Mouse (Mus musculus): ENCODE measurements at regions not wholly inside any gene's neighbourhood (a gene's known extent, or its start where the extent isn't known, plus 50 kb on each side); places are given as distances from the start of the nearest gene placed in this dataset.
"Not testable (repeated sequence)": the region's sequence is repeated elsewhere in the genome, so short reads cannot be mapped to it uniquely, and the experiment has no call there.

- DNase-seq (ENCODE audit: low spot score in 2 of 2), result no peak
Measured at GRCm38 (mm10) chrX:162359767-162360545, 200.4 kb upstream of the Nhs start.

- DNase-seq (ENCODE audit: low spot score in 2 of 2), result no peak
Measured at GRCm38 (mm10) chrX:162348341-162348740, 188.8 kb upstream of the Nhs start.

- no peak for DNase-seq (ENCODE audit: low spot score in 2 of 2)
Measured at GRCm38 (mm10) chrX:162347886-162348285, 188.4 kb upstream of the Nhs start.

DNA sequence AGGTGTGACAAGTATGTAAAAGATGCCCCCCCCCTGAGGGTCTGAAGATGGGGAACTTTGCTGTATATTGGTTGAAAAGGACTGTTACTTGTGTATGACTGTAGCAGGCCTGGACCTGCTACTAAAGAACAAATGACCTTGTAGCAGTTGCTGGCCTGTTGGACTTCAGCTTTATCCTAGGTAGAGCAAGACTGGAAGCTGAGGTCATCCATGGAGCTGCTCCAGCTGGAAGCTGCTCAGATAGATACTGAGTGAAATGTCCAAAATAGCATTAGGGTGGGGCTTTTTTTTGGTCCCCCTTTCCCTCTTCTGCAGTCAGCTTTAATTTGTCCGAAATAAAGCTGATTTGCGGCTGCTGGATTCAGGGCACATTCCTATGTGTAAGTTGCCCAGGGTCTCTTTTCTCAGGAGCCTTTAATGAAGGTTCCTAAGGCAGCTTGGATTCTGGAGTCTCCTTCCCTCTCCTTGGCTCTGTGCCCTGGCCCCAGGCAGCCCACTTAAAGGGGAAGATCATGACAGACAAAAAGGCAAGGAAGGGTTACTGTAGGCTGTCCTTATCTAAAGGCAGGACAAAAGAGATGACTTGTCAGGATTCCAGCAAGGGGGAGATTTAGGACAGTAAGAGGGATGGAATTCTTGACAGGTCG lies 186.1 kb upstream of the Nhs start:
- no peak for DNase-seq (ENCODE audit: low spot score in 2 of 2)

GRCm38 (mm10) chrX:162332121-162332520 lies 172.6 kb upstream of the Nhs start:
- DNase-seq (ENCODE audit: low spot score in 2 of 2), result no peak

- DNase-seq (ENCODE audit: low spot score in 2 of 2), result no peak
Measured at GRCm38 (mm10) chrX:162307646-162308045, 148.1 kb upstream of the Nhs start.

DNA sequence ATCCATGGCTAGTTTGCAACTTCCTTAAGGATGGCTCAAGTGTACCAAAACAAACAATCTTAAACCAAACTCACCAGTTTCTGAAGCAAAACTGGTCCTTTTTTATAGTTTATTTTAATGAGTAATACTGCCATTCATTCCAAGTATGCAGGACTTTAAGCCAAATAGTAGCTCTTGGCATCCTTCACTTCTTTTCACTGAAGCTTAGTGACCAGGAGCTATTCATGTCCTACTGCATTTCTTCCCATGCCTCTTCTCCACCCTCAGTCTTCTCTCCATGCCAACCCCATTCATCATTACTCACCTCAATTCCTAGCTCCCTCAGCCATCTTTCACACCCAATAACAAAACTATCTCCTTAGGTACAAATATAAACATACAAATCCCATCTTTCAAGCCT lies 144.6 kb upstream of the Nhs start:
- no peak for DNase-seq (ENCODE audit: low spot score in 2 of 2)

GRCm38 (mm10) chrX:162302788-162303187 lies 143.3 kb upstream of the Nhs start:
- DNase-seq (ENCODE audit: low spot score in 2 of 2), result no peak

DNA sequence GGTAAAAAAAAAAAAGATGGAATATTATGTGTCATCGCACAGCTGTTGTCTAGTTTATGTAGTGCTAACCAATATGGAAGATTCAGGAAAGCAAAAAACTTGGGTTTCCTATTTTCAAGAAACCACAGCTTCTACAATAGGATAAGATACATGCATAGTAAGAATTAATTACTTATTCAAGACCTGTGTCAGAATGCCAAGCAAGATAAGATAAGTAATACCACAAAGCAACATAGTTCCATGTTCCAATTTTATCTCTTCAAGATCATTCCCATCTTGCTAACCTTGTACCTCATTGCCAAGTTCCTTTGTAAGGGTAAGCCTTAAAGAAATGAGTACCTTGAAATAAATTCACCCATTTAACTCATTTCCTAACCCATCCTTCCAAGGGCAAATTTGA lies 131.7 kb upstream of the Nhs start:
- no peak for DNase-seq (ENCODE audit: low spot score in 2 of 2)

GRCm38 (mm10) chrX:162286155-162286554 lies 126.6 kb upstream of the Nhs start:
- DNase-seq (ENCODE audit: low spot score in 2 of 2), result not testable (repeated sequence)

GRCm38 (mm10) chrX:162284252-162284651 lies 124.7 kb upstream of the Nhs start:
- DNase-seq (ENCODE audit: low spot score in 2 of 2), result no peak

DNA sequence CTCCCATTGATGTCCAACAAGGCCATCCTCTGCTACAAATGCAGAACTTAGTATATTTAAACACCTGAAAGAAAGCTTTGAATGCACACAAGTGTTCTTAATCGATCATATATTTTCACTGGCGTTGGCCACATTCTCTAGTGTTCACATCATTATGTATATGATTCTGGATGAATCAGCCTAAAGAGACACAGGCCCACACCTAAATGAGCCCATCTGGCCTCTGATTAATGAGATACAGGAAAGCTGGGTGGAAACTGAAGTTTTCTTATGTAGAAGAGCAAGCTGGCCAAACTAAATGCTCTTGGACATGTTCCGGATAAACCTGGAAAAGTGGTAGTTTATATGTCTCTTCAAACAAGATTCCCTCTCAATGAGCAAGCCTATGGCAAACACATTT lies 123.2 kb upstream of the Nhs start:
- DNase-seq (ENCODE audit: low spot score in 2 of 2), result no peak

DNA sequence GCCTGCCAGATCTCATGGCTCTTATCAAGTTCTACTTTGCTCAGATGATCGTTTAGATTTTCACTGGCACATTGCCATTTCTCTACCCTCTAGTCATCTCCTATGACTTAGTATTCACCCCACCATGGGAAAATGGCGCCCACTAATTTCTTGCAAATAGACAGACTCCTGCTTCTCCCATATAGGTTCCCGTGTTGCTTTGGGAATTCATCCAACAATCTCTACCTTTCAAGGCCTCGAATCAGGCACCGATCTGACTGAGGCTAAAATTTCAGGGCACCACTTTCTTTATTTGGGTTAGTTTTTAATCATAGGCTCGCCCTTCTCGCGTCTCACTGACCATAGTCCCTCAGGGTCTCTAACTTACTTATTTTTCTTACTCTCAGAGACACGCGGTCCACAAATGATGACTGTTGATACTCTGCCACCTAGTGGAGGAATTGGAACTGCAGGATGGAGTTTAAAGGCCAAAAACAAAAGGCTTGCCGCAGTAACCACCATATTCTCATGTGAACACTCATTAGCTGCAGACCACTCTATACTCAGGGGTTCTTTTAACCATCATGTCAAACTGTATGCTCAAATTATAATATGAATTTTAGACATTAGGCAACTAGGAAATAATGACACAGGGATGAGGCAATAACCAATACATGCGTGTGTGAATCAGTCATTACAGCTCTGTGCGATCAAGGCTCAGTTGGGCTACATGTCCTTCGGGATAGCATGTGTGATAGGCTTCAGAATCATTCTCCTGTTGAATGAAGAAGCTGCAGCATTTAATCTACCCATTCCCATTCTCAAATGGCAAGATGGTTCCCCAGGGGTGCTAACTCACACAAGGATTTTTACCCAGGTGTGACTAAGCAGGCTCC lies 119.5 kb upstream of the Nhs start:
- DNase-seq (ENCODE audit: low spot score in 2 of 2), result peak in 1 of 2 experiments; percentile 24

DNA sequence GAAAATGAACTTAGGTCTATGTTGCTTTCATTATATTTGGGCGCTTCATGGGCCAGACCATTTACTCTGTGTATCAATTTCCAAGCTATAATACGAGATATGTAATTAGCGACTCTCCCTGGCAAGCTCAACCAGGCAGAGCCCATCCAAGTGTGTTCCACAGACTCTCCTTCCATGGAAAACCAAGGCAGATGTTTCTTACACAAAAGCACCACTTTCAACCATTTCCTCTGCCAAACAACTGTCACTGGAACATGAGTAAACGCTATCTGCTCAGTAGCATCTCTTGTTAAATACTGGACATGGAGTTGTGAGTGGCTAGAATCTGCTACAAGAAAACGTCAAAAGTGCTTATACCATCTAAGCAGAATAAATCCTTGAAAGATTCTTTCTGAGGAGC lies 115.1 kb upstream of the Nhs start:
- no peak for DNase-seq (ENCODE audit: low spot score in 2 of 2)

GRCm38 (mm10) chrX:162271189-162271588 lies 111.7 kb upstream of the Nhs start:
- DNase-seq (ENCODE audit: low spot score in 2 of 2), result no peak

DNA sequence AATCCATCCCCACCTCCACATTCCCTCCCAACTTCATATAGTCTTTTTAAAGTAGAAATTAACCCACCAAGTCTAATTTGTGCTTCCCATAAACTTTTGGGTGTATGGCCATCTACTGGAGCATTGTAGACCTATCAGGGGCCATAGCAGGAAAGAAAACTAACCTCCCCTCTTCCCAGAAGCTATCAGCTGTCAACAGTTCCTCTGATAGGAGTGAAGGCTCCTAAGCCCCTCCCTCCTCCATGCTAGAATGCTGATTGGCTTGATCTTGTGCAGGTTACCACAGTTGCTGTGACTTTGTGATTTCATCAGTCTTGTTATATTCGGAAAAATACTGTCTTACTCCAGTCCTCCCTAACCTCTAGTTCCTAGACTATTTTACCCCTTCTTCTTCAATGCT lies 109.4 kb upstream of the Nhs start:
- DNase-seq (ENCODE audit: low spot score in 2 of 2), result no peak

GRCm38 (mm10) chrX:162268112-162268511 lies 108.6 kb upstream of the Nhs start:
- no peak for DNase-seq (ENCODE audit: low spot score in 2 of 2)

- DNase-seq (ENCODE audit: low spot score in 2 of 2), result no peak
Measured at GRCm38 (mm10) chrX:162267679-162268078, 108.1 kb upstream of the Nhs start.

DNA sequence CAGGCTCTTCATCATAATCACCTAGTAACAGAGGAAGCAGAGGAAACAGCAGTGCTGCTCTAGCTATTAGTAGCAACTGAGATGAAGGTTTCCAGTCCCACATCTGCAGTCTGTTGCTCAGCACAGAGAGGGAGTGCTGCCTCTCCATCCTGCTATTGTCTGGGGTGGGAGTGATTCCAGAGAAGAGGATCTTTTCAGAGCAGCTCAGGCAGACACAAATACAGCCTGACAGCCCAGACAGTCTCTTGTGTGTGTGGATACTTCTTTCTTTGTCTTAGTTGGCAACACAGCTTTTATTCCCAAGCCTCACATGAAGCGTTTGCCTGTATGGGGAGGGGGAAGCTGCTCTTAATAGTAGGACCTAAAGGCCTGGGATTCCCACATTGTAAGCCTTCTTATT lies 107.2 kb upstream of the Nhs start:
- DNase-seq (ENCODE audit: low spot score in 2 of 2), result no peak

- DNase-seq (ENCODE audit: low spot score in 2 of 2), result no peak
Measured at GRCm38 (mm10) chrX:162257398-162257797, 97.9 kb upstream of the Nhs start.

GRCm38 (mm10) chrX:162255873-162256272 lies 96.3 kb upstream of the Nhs start:
- no peak for DNase-seq (ENCODE audit: low spot score in 2 of 2)

DNA sequence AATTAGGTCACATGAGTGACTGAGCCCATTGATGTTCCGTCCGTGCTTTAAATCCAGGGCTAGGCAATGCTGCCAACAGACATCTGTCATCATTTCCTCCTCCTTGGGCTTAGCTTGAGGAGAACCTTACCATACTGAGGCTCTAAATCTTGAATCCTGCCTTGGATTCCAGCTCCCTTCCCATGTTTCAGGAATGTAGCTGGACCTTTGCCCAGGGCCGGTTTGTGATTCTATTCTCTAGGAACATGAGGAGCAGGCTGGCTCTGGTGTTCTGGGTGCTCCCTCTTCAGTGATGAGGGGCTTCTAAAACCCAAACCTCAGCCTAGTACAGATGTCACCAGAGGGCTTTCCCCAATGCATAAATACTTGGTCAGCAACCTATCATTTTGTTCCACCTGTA lies 81.8 kb upstream of the Nhs start:
- DNase-seq (ENCODE audit: low spot score in 2 of 2), result no peak
